Mouse (Mus musculus) hindlimb bud, embryonic 11.5 days (tissue): ENCODE data around the gene Gm6034.
"Not testable (repeated sequence)": the region's sequence is repeated elsewhere in the genome, so short reads cannot be mapped to it uniquely, and the experiment has no call there.

Experiments
- DNase-seq: peaks from one replicate; pipeline ENCODE4 v3.0.0-alpha.2; 2012; ENCODE audit warnings: low read depth, low spot score; ENCODE audit errors: extremely low spot score

Gene Gm6034

DNA sequence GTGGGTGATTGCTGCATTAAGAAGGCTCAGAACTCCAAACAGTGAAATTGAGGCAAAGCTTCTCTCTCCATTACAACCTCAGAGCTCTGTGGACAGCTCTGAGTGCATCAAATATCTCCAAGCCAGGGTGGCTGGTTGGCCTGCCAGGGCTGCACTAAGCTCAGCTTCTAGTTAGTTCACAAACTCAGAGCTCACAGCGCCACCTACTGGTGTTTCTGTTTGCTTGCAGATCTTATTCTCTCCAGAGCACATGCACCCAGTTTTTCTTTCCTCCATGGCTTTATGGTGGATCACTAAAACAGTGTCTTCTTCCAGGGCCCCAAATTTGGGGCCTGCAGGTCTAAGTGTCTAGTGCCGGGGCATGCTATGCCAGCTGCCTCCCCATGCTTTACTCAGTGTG lies 18.1 kb downstream of the Gm6034 start:
- peak; percentile 89 for DNase-seq

DNA sequence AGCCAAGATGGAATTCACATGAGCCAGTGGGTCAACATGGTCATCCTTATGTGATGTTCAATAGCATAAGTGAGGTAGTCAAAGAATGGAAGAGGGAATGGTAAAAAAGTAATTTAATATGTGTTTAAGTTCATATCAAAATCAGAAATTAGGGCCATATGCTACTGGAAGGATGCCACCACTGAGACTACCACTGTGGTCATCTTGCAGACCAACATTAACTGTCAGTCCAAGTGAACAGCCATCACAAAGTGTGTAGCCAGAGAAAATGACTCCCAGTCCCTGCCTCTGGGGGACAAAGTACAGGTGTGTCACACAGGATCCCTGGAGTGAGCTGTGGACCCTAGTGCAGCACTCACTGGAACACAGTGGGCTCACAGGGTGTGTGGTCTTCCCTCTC lies 39.1 kb downstream of the Gm6034 start:
- DNase-seq, result not testable (repeated sequence)

- DNase-seq, result not testable (repeated sequence)
Observed at GRCm38 (mm10) chr17:36082519-36083232, 39.9 kb downstream of the Gm6034 start.

DNA sequence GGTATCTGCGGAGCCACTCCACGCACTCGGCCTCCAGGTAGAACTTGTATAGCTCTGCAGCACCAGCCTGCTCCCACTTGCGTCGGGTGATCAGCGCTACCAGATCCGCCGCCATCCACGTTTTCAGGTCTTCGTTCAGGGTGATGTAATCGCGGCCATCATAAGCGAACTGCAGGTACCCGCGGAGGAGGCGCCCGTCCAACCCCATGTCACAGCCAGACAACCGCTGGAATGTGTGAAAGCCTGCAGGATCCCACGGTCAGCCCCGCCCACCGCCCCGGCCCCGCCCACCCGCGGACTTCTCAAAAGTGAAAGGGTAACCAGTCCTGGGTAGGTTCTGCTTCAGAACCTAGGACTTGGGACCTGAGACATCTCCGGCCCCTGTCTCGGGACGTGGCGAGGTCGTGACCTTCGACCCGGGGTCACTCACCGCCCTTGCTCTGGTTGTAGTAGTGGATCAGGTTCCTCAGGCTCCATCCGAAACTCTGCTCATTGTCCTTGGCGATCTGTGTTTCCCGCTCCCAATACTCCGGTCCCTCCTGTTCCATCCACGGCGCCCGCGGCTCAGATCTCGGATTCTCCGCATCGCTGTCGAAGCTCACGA lies 40.6 kb downstream of the Gm6034 start:
- peak; percentile 5 for DNase-seq

- DNase-seq, result no peak
Observed at GRCm38 (mm10) chr17:36083870-36084451, 41.2 kb downstream of the Gm6034 start.

DNA sequence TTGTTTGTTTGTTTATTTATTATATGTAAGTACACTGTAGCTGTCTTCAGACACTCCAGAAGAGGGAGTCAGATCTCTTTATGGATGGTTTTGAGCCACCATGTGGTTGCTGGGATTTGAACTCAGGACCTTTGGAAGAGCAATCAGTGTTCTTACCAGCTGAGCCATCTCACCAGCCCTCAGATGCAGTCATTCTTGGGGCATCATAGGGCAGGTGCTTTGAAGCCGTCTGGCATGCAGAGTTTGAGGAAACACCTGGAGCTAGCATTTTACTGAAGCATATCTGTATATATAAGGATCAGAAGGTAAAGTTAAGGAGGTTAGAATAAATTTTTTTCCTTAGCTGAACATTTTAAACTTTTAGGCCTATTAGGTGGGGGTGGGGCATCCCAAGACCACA lies 43.2 kb downstream of the Gm6034 start:
- DNase-seq, result not testable (repeated sequence)

- not testable (repeated sequence) for DNase-seq
Observed at GRCm38 (mm10) chr17:36091933-36092332, 49.2 kb downstream of the Gm6034 start.

DNA sequence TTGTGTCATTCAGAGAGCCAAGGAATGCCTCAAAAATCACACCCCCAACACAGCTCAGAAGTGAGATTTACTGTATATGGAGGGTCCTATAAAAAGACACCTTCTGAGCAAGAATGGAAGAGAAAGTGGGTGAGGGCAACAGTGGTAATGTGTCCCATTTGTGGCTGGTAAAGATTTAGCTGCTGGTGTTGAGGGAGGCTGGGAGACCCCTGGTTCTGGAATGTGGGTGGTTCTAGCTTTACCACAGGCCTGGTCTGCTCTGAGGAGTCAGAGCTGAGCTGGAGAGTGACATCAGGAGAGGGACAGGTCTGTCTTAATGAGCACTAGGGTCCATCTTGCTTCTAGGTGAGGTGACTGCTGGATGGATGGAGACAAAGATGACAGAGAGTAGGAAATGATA lies 49.8 kb downstream of the Gm6034 start:
- DNase-seq, result not testable (repeated sequence)

DNA sequence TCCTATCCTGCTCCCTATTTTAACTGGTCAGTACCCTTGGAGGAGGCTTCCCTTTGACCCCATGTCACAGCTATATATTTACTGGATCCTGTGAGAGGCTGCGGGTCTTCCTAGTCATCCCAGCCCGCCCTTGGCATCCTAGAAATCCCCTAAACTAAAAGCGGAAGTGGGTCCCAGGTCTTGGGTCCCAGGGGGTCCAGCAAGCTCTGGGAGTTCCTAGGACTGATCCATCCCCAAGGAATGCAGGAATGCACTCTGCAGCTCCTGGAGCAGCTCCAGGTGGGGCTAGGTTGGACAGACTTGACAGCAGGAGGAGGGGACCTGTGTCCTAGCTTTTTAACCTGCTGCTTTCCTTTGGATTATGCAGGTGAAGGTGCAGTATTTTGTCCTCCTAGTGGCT lies 51.2 kb downstream of the Gm6034 start:
- no peak for DNase-seq

DNA sequence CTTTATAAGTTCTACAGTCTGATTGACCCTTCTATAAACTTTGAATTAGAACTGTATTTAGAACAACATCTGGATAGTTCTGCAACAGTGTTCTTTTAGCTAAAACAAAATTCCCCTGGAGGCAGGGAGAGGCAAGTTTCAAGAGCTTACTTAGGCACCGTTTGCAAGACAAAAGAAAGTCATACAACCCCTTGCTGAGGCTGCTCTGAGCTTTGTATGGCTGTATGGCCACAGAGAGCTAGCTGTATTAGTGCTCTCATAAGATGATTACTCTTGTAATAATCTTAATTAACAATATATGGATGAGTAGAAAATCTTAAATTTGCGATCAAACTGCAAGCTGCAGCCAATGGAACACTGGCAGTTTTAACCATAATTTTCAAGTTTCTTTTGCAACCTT lies 56.8 kb downstream of the Gm6034 start:
- DNase-seq, result not testable (repeated sequence)

DNA sequence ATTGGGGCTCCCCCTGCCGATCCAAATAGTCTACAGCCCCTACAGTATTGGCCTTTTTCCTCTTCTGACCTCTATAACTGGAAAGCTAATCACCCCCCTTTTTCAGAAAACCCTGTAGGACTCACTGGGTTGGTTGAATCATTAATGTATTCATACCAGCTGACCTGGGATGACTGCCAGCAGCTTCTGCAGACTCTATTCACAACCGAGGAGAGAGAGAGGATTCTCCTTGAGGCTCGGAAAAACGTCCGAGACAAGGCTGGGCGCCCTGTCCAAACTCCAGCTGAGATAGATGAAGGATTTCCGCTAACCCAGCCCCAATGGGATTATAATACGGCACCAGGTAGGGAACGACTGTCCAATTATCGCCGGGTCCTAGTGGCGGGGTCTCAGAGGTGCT lies 59.3 kb downstream of the Gm6034 start:
- not testable (repeated sequence) for DNase-seq
